Mouse (Mus musculus): ENCODE measurements around the gene Slc45a2. TPM values are rescaled to one million over a fixed set of nuclear protein-coding genes. Genes with fewer than 3 reads are reported as not detected.
A peak's percentile ranks its signal among the peaks of the same experiment; 100 is the strongest.

Gene Slc45a2
- polyA plus RNA-seq, 1 experiment from 2014 or later, result not detected

DNA sequence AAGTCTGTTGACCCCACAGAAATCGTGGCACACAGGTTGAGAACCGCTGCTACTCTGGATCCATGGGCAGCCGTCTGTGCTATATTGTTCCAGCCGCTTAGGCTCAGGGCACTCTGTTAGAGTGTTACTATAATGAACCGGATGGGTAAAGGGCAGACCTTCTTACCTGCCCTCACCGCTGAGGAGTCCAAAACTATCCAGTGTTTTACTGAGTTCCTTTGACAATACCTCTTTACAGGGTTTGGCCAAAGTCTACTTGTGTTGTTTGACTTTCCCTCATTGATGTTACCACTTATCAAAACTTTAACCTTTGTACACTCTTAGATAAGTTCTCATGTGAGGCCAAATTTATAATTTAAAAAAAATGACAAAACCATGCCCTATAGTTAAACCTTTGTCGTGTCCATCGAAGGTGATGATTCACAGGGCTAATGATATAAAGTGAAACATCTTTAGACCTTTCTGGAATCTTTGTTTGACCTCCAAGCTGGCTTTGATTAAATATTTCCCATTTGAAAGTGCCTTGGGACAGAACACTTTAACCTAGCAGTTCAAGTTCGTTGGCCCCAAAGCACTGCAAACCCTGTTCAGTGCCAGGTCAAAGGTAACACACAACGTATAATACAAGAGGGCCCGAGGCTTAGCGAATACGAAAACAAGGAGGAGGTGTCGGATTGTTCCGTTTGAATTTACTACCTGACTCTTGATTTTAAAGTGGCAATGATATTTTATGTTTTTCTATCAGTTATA lies 41.1 kb upstream of the Slc45a2 start:
- Histone ChIP-seq H3K27ac (replicated peaks in 1 of 2; ENCODE audit: control insufficient read depth in 1 of 2, insufficient read depth in 1 of 2, low read depth in 2 of 2, low read length in 2 of 2) (no peak overlapping the region), H3K4me3 (ENCODE audit: control insufficient read depth in 1 of 2, insufficient read depth in 1 of 2, low read depth in 1 of 2, low read length in 2 of 2) (no peak overlapping the region), H3K27me3 (ENCODE audit: control insufficient read depth, insufficient read depth, low read length) (no peaks in the 10 kb centered on the region), H3K9me3 (ENCODE audit: control insufficient read depth, low read length) (no peaks in the 10 kb centered on the region), H3K36me3 (ENCODE audit: control insufficient read depth, insufficient read depth, low read length) (no peaks in the 10 kb centered on the region), H3K4me1 (ENCODE audit: control insufficient read depth in 2 of 2, insufficient read depth in 2 of 2, low read length in 2 of 2) (no peaks in the 10 kb centered on the region), H3K9ac (ENCODE audit: low read length) (no peak overlapping the region), H3K4me2 (ENCODE audit: low read length) (no peak overlapping the region)
- WGBS, result 89% methylated on average over 15 of the region's 15 CpGs
- ATAC-seq (ENCODE audit: insufficient number of reproducible peaks, insufficient read depth, low FRiP score, low read depth), result no peak

- Histone ChIP-seq H3K4me3 (ENCODE audit: control insufficient read depth in 1 of 2, insufficient read depth in 1 of 2, low read depth in 1 of 2, low read length in 2 of 2) (no peak overlapping the region), H3K27ac (replicated peaks in 1 of 2; ENCODE audit: control insufficient read depth in 1 of 2, insufficient read depth in 1 of 2, low read depth in 2 of 2, low read length in 2 of 2) (no peak overlapping the region), H3K9me3 (ENCODE audit: control insufficient read depth, low read length) (no peaks in the 10 kb centered on the region), H3K4me2 (ENCODE audit: low read length) (no peak overlapping the region), H3K9ac (ENCODE audit: low read length) (no peak overlapping the region), H3K36me3 (ENCODE audit: control insufficient read depth, insufficient read depth, low read length) (no peaks in the 10 kb centered on the region), H3K4me1 (ENCODE audit: control insufficient read depth in 2 of 2, insufficient read depth in 2 of 2, low read length in 2 of 2) (no peaks in the 10 kb centered on the region), H3K27me3 (ENCODE audit: control insufficient read depth, insufficient read depth, low read length) (no peaks in the 10 kb centered on the region)
- no peak for ATAC-seq (ENCODE audit: insufficient number of reproducible peaks, insufficient read depth, low FRiP score, low read depth)
- 91% methylated on average over 5 of the region's 5 CpGs for WGBS
These were observed 40.3 kb upstream of the Slc45a2 start for GRCm38 (mm10) chr15:10960267-10960666.

GRCm38 (mm10) chr15:10962601-10963000 lies 37.9 kb upstream of the Slc45a2 start:
- WGBS, result 76% methylated on average over 2 of the region's 2 CpGs
- H3K36me3 ChIP-seq (ENCODE audit: control insufficient read depth, insufficient read depth, low read length), result no peaks in the 10 kb centered on the region
- ATAC-seq (ENCODE audit: insufficient number of reproducible peaks, insufficient read depth, low FRiP score, low read depth), result no peak
- H3K4me1 ChIP-seq (ENCODE audit: control insufficient read depth in 2 of 2, insufficient read depth in 2 of 2, low read length in 2 of 2), result no peaks in the 10 kb centered on the region
- H3K4me3 ChIP-seq (ENCODE audit: control insufficient read depth in 1 of 2, insufficient read depth in 1 of 2, low read depth in 1 of 2, low read length in 2 of 2), result no peak overlapping the region
- no peaks in the 10 kb centered on the region for H3K27me3 ChIP-seq (ENCODE audit: control insufficient read depth, insufficient read depth, low read length)
- H3K9me3 ChIP-seq (ENCODE audit: control insufficient read depth, low read length), result no peaks in the 10 kb centered on the region
- H3K9ac ChIP-seq (ENCODE audit: low read length), result no peak overlapping the region
- H3K4me2 ChIP-seq (ENCODE audit: low read length), result no peak overlapping the region
- no peak overlapping the region for H3K27ac ChIP-seq (replicated peaks in 1 of 2; ENCODE audit: control insufficient read depth in 1 of 2, insufficient read depth in 1 of 2, low read depth in 2 of 2, low read length in 2 of 2)

- no peak overlapping the region for H3K27ac ChIP-seq (replicated peaks in 1 of 2; ENCODE audit: control insufficient read depth in 1 of 2, insufficient read depth in 1 of 2, low read depth in 2 of 2, low read length in 2 of 2)
- no peaks in the 10 kb centered on the region for H3K4me1 ChIP-seq (ENCODE audit: control insufficient read depth in 2 of 2, insufficient read depth in 2 of 2, low read length in 2 of 2)
- H3K27me3 ChIP-seq (ENCODE audit: control insufficient read depth, insufficient read depth, low read length), result no peaks in the 10 kb centered on the region
- 59% methylated on average over 3 of the region's 3 CpGs for WGBS
- no peak overlapping the region for H3K4me3 ChIP-seq (ENCODE audit: control insufficient read depth in 1 of 2, insufficient read depth in 1 of 2, low read depth in 1 of 2, low read length in 2 of 2)
- H3K9ac ChIP-seq (ENCODE audit: low read length), result no peak overlapping the region
- no peaks in the 10 kb centered on the region for H3K9me3 ChIP-seq (ENCODE audit: control insufficient read depth, low read length)
- no peaks in the 10 kb centered on the region for H3K36me3 ChIP-seq (ENCODE audit: control insufficient read depth, insufficient read depth, low read length)
- H3K4me2 ChIP-seq (ENCODE audit: low read length), result no peak overlapping the region
- ATAC-seq (ENCODE audit: insufficient number of reproducible peaks, insufficient read depth, low FRiP score, low read depth), result no peak
These were observed 31.1 kb upstream of the Slc45a2 start for GRCm38 (mm10) chr15:10969439-10969838.

DNA sequence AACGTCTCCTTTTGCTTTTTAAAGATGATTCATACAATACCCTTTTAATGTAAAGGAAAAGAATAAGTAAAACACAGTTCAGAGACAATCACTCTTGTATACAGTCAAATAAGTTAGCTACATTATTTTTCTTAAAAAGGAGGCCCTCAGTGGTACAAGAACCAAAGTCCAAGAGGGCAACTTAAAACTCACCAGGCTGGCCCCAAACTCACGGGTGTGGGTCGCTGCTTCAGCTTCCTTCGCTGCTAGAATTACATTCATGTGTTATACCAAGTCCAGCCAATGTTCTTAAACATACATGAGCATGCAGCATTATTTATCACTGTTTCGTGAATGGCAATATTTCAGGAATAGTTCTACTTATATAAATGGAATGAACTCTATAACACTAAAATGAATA lies 29.7 kb upstream of the Slc45a2 start:
- WGBS, result 79% methylated on average over 5 of the region's 5 CpGs
- no peak for ATAC-seq (ENCODE audit: insufficient number of reproducible peaks, insufficient read depth, low FRiP score, low read depth)
- no peak overlapping the region for H3K4me3 ChIP-seq (ENCODE audit: control insufficient read depth in 1 of 2, insufficient read depth in 1 of 2, low read depth in 1 of 2, low read length in 2 of 2)
- H3K27me3 ChIP-seq (ENCODE audit: control insufficient read depth, insufficient read depth, low read length), result no peaks in the 10 kb centered on the region
- no peak overlapping the region for H3K9ac ChIP-seq (ENCODE audit: low read length)
- no peaks in the 10 kb centered on the region for H3K4me1 ChIP-seq (ENCODE audit: control insufficient read depth in 2 of 2, insufficient read depth in 2 of 2, low read length in 2 of 2)
- no peaks in the 10 kb centered on the region for H3K36me3 ChIP-seq (ENCODE audit: control insufficient read depth, insufficient read depth, low read length)
- no peak overlapping the region for H3K4me2 ChIP-seq (ENCODE audit: low read length)
- H3K27ac ChIP-seq (replicated peaks in 1 of 2; ENCODE audit: control insufficient read depth in 1 of 2, insufficient read depth in 1 of 2, low read depth in 2 of 2, low read length in 2 of 2), result no peak overlapping the region
- no peaks in the 10 kb centered on the region for H3K9me3 ChIP-seq (ENCODE audit: control insufficient read depth, low read length)

DNA sequence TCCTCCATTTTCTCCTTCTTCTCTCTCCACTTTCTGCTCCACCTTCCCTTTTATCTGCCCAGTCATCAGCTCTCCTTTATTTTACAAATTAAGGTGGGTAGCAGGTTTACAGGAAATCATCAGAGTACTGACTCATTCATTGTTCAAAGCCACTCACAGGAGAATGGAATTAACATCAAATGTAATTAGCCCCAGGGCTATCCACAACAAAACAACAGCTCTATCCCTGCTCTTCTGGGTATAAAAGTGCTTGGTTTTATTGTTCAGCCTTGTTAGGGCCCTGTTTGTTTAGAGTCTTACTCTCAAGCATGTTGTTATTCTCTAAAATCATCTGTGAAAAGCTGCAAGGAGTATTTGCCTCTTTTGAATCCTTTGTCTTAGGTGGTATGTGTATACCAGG lies 23.4 kb upstream of the Slc45a2 start:
- no peak overlapping the region for H3K27ac ChIP-seq (replicated peaks in 1 of 2; ENCODE audit: control insufficient read depth in 1 of 2, insufficient read depth in 1 of 2, low read depth in 2 of 2, low read length in 2 of 2)
- H3K9ac ChIP-seq (ENCODE audit: low read length), result no peak overlapping the region
- H3K4me3 ChIP-seq (ENCODE audit: control insufficient read depth in 1 of 2, insufficient read depth in 1 of 2, low read depth in 1 of 2, low read length in 2 of 2), result no peak overlapping the region
- H3K27me3 ChIP-seq (ENCODE audit: control insufficient read depth, insufficient read depth, low read length), result no peaks in the 10 kb centered on the region
- H3K4me2 ChIP-seq (ENCODE audit: low read length), result no peak overlapping the region
- no peak for ATAC-seq (ENCODE audit: insufficient number of reproducible peaks, insufficient read depth, low FRiP score, low read depth)
- H3K4me1 ChIP-seq (ENCODE audit: control insufficient read depth in 2 of 2, insufficient read depth in 2 of 2, low read length in 2 of 2), result peaks cover 0 to 5% of the 10 kb centered on the region in 2 experiments; a peak in 1 of 4 replicates
- no peaks in the 10 kb centered on the region for H3K9me3 ChIP-seq (ENCODE audit: control insufficient read depth, low read length)
- H3K36me3 ChIP-seq (ENCODE audit: control insufficient read depth, insufficient read depth, low read length), result no peaks in the 10 kb centered on the region

- no peak for ATAC-seq (ENCODE audit: insufficient number of reproducible peaks, insufficient read depth, low FRiP score, low read depth)
- Histone ChIP-seq H3K9me3 (ENCODE audit: control insufficient read depth, low read length) (no peaks in the 10 kb centered on the region), H3K36me3 (ENCODE audit: control insufficient read depth, insufficient read depth, low read length) (0 out of 2 replicates have a peak, but pooled peaks cover 3% of the 10 kb centered on the region), H3K27ac (replicated peaks in 1 of 2; ENCODE audit: control insufficient read depth in 1 of 2, insufficient read depth in 1 of 2, low read depth in 2 of 2, low read length in 2 of 2) (peak overlapping the region in 1 of 2 experiments; percentile 93; a peak in 1 of 4 replicates), H3K9ac (ENCODE audit: low read length) (peak overlapping the region; percentile 89), H3K4me2 (ENCODE audit: low read length) (peak overlapping the region; percentile 72), H3K4me3 (ENCODE audit: control insufficient read depth in 1 of 2, insufficient read depth in 1 of 2, low read depth in 1 of 2, low read length in 2 of 2) (peak overlapping the region in 1 of 2 experiments; percentile 73; a peak in 2 of 4 replicates), H3K27me3 (ENCODE audit: control insufficient read depth, insufficient read depth, low read length) (no peaks in the 10 kb centered on the region), H3K4me1 (ENCODE audit: control insufficient read depth in 2 of 2, insufficient read depth in 2 of 2, low read length in 2 of 2) (peaks cover 0 to 5% of the 10 kb centered on the region in 2 experiments; a peak in 1 of 4 replicates)
- WGBS, result 33% methylated on average over 2 of the region's 2 CpGs
These were observed 19.8 kb upstream of the Slc45a2 start for GRCm38 (mm10) chr15:10980712-10981111.
